Mouse (Mus musculus) mesoderm, embryonic 11.5 days (tissue): ENCODE measurements around the gene Alox12b.

Source experiments
- DNase-seq: peaks from one replicate; pipeline ENCODE4 v3.0.0-alpha.2; 2012; ENCODE audit warnings: low read depth, low spot score

Alox12b gene

GRCm38 (mm10) chr11:69123056-69123692, 33.6 kb upstream of the Alox12b start:
- peak; percentile 94 for DNase-seq

DNA sequence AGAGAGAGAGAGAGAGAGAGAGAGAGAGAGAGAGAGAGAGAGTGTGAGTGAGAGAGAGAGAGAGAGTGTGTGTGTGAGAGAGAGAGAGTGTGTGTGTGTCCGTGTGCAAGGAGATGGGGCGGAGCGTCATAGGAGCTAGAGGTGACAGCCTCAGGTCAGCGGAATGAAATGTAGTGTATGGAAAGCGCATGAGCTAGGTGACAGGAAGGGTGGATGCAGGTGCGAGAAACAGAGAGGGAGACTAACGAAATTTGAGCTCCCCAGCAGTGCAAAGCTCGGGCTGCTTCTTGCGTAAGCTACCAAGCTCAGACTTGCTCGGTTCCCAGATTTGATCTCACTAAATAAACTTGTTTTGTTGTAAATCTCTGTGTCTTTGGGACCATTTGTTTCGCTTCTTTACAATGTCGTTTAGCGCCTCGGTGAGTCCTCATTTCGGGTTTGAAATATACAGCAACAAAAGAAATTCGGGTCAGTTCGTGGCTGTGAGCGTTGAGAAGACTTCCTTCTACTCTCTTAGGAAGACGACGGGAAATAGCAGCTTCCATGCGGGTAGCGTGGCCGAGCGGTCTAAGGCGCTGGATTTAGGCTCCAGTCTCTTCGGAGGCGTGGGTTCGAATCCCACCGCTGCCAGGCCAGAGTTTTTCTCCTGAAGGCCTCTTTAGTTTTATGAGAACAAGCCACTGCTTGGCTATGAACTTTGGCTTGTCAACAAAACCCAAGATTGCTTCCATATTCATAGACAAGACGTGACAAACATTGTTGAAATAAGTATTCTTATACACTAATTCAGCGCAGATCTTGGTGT, 32.9 kb upstream of the Alox12b start:
- DNase-seq = peak; percentile 95

DNA sequence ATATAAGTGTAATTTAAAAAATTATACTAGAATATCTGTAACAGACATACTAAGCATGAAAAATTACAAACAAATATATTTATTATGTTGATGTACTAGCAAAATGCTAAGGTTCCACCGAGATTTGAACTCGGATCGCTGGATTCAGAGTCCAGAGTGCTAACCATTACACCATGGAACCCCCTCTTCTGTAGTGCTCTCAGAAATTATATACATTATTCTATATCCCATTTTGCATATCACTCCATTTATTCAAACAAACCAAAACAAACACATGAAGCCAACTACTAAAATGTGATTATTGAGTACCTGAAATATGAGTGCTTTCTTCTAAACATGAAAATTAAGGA, 32.3 kb upstream of the Alox12b start:
- DNase-seq = peak; percentile 88

DNA sequence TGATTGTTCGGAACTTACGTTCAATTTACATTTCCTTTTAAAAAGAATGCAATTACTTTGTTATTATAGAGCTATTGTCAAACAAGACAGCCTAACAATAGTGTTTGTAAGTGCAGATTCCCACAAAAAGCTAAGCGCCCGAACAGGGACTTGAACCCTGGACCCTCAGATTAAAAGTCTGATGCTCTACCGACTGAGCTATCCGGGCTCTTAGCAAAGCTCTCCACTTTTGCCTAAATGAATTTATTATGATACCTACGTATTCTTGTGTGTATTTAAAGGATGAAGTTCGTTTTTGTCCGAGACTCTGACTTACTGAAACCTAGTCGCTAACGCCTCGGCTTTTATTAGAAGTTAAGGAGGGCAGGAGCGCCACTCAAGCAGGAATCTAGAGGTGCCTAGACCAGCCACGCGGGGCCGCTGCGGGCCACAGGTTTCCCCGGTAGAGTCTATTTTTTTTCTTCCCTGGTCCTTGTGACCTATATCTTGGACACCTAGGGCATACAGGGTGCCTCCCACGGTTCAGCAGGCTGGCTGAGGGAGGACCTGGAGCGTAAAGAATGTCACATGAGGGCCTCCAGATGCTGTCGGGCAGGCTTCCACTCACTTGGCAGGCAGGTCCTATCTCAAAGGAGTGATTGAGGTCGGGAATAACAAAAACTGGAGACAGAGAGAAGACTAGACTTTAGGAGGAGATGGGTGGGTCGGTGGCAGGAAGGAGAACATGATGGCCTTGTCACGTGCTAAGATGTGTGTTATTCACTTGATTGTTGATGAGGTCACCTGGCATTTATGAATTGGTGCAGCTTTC, 31.5 kb upstream of the Alox12b start:
- DNase-seq = peak; percentile 91

GRCm38 (mm10) chr11:69125852-69125918, 31.1 kb upstream of the Alox12b start, which contains the start of gene Aloxe3:
TSS of gene Aloxe3 (plus strand) at chr11:69125896.
- no peak for DNase-seq

DNA sequence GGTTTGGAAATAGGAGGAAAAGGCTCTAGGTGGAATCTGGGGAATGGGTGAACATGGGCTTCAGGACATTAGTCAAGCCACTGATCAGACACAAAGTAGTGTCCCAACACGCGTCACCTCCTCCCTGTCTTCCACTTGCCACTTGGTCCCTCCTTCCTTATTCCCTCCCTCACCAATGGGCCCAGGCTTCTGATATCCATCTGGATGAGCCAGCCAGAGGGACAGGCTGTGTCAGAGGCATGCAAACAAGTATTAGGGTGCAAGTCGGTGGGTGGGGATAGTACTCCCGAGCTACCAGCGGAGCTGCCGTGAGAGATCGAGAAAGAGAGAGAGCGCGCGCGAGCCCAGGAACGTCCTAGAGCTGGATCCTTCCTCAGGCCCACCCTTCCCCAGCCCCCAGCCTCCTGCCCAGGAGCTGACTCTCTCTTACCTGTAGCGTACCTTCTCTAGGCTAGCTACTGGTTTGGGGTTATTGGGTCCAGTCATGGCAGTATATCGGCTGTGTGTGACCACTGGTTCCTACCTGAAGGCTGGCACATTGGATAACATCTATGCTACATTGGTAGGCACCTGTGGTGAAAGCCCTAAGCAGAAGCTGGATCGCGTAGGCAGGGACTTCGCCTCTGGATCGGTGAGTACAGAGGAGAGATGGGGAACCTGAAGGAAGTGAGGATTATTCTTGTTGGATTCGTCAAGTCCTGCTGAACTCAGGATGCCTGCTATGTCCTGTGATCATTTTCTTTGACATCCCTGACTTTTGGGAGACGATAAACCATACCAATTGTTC, 30.7 kb upstream of the Alox12b start:
- DNase-seq = peak; percentile 6

DNA sequence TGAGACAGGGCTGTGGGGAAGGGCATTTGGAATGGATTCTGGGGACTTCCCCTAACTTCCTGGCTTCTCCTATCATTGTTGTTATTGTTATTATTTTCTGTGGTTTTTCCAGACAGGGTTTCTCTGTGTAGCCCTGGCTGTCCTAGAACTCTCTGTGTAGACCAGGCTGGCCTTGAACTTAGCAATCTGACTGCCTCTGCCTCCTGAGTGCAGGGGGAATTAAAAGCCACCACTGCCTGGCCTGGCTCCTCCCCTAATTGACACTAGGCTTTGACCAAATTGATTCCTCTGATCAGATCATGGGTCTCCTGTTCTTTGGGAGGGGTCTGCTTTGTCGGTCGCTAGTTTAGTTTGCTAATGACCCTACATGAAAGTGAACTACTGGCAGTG, 30.1 kb upstream of the Alox12b start:
- DNase-seq = no peak

DNA sequence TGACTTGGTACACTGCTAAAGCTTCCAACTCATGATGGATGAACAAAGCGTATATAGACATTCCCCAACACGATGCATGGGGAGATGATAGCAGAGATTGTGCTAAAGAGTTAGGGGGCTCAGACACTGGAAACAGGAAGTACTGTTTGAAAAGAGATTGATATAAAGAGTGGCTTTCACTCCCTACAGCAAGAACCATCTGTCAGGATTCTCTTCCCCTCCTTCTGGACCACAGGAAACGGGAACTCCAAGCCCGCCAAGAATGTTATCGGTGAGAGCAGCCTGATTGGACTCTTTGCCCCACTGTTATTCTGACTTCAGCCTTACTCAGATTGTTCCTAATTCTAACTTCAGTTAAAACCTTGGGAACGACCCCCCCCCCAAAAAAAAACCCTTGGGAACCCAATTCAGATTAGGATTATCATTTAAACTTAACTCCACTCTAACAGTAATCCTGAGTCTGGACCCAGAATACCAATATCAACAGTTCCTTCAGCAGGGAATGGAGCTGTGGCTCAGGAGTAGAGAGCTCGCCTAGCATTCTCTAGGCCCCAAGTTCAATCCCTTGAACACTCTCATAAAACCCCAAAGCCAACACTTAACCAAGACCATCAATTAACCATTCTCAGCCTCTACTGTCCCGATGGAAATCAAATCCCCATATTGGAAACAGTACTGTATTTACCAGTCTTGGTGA, 28.2 kb upstream of the Alox12b start:
- DNase-seq = no peak

DNA sequence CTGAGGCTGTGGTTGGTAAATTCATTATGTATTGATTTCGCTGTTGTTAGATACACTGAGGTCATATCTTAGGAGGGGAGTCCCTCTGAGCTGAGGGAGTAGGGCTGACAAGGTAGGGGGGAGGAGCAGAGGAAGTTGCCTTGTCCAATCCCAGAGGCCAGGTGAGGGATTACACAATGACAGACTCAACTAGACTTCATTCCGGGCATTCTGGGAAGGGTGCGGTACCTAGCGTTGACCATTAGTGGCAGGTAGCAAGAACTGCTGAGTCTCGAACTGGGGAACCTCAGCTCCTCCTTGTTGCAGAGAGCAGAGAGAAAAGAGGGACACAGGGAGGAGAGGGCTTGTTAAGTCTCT, 23.2 kb upstream of the Alox12b start:
- DNase-seq = no peak

DNA sequence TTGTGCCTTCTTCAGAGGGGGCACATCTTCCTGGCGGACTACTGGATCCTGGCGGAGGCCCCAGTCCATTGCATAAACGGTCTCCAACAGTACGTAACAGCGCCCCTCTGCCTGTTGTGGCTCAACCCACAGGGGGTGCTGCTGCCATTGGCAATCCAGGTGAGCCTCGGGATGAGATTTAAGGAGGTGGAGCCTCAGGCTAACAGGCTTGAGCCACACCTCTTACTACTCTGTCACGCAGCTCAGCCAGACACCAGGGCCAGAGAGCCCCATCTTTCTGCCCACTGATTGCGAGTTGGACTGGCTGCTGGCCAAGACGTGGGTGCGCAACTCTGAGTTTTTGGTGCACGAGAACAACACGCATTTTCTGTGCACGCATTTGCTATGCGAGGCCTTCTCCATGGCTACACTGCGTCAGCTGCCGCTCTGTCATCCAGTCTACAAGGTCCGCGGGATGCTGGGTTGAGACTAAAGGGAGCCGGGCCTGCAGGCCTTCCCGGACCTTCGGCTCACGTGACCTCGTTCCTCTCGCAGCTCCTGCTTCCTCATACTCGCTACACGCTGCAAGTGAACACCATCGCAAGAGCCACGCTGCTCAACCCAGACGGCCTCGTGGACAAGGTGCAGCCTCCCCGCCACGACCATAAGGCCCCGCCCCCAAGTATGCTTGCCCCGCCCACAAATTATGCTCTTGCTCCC, 22.7 kb upstream of the Alox12b start:
- DNase-seq = no peak

- no peak for DNase-seq
Observed at GRCm38 (mm10) chr11:69134622-69134968, 22.2 kb upstream of the Alox12b start.

DNA sequence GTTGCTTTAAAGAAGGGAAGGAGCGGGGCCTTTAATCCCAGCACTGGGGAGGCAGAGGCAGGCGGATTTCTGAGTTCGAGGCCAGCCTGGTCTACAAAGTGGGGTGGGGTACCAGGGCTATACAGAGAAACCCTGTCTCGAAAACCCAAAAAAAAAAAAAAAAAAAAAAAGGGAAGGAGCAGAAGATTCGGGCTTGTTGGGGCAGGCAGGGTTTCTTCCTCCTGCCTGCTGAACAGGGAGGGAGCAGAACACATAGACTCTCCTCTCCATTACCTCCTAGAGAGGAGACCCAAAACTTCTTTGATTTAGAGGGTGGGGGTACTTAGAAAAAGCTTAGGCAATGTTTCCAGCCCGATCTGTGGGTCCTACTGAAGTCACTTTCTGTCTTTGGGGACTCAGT, 21.4 kb upstream of the Alox12b start:
- no peak for DNase-seq

DNA sequence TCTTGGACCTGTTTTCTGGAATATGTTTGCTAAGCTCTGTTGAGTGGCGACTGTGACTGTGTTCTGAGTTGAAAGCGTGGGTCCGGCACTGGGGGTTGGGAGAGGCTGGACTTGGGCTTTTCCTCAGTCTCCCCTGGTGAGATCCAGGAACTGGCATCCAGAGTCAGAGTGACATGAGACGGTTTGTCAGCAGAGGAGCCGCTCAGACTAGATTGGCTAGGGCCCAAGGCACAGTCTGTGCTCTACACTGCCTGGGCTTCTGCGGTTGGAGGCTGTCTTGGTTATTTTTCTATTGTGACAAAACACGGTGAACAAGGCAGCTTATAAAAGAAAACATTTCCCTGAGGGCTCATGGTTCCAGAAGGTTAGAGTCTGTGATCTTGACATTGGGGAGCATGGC, 9.2 kb upstream of the Alox12b start:
- no peak for DNase-seq

DNA sequence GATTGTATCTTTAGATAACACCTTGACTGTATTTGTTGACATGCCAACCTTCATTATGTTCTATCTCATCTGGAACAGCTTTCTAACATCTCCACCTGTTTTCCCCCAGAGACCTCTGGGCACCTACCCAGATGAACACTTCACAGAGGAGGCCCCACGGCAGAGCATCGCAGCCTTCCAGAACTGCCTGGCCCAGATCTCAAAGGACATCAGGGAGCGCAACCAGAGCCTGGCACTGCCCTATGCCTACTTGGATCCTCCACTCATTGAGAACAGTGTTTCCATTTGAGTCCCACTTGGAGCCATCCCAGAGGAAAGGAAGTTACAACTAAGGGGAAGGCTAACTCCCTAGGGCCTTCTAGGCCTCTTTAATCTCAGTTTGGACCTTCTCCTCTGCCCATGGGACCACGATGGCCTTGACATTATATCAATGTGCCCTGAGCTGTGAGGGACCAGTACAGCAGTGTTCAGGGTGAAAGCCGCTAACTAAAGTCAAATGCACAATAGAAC, 8.3 kb upstream of the Alox12b start:
- no peak for DNase-seq

GRCm38 (mm10) chr11:69149728-69150127, 7.1 kb upstream of the Alox12b start:
- DNase-seq = no peak

- peak; percentile 66 for DNase-seq
Observed at GRCm38 (mm10) chr11:69150444-69150843, 6.3 kb upstream of the Alox12b start.

- peak; percentile 10 for DNase-seq
Observed at GRCm38 (mm10) chr11:69151004-69151403, 5.8 kb upstream of the Alox12b start.

DNA sequence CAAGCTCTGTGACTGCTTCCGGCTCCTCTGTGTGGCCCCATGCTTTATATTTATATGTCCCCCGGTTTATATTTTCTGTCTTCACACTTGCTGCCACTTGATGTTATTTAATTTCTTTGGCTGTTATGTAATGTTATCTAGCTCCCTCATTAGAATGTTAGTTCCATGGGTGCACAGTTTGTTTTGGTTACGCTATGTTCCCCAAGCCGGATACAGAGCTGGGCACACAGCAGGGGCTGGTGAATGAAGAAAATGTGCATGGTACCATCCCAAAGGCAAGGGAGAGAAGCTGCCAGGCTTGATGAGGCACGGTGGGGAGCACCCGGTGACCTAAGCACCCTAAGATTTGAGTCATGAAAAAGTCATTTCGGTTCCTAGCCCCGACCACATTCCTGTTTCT, 3.0 kb upstream of the Alox12b start:
- DNase-seq = no peak

GRCm38 (mm10) chr11:69155351-69155750, 1.4 kb upstream of the Alox12b start:
- DNase-seq = no peak

DNA sequence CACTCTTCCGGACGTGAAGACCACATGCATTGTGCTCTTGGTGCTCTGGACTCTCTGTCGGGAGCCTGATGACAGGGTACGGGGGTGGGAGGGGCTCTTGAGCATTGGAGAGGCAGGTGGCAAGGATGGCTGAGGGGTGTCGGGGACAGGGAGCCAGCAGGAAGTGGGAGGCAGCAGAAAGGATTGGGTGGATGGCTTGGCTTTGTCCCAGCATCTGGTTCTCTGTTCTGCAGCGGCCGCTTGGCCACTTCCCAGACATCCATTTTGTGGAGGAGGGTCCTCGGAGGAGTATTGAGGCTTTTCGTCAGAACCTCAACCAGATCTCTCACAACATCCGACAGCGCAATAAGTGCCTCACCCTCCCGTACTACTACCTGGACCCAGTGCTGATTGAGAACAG, 12.5 kb downstream of the Alox12b start:
- DNase-seq = no peak

DNA sequence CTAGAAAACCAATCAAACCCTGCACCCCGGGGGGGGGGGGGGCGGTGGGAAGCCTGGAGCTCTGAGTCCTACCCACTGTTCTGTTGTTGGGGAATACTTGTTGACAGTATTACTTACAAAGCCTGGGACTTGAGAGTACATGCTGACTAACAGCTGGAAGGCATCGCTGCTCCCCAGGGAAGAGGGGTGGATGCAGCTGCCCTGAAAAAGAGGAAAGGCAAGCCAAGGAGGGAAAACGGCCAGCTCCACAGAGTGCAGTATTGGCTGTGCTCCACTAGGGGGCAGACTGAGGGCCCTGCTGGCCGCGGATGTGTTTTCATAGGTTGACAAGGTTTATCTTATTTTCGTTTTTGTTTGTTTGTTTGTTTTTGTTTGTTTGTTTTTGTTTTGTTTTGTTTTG, 14.8 kb downstream of the Alox12b start:
- peak; percentile 59 for DNase-seq
